Mouse (Mus musculus): ENCODE measurements around the gene Ehbp1l1.

Gene Ehbp1l1

DNA sequence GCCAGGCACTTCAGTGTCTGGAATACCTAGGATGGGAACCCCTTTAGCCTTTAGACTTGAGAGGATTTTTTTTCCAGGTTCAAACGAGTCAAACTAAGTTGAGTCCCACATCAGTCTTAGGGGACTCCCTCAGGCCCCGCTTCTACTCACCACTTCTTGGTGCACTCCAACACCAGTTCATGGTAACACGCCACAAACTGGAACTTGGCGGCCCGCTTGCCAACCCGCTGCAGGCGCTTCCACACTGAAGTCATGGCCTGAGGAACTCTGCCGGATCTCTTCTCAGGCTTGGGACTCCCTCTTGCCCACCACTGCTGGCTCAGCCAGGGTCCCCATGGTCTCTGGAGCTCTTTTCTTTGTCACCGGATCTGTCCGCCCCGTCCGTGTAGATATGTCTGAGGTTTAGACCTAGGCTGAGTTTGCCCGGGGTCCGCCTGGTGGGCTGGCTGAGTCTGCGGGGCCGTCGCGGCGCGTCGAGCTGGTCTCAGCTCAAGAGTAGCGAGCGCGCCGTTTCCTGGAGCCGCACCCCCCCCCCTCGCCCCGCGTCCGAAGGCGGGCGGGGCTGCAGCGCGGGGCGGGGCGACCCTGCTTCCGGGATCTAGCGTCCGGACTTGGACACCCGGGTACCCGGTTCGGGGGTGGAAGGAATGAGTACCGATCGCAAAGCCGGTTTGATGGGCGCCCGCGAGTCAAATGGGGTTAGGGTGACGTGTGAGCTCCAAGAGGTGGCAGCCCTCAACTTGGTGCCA, at the start of gene Ehbp1l1:
Gene Ehbp1l1 (minus strand): TSS at position 551 of the 749 bp plus-strand sequence.
- DNase-seq (ENCODE audit: low read depth, low spot score) = no peak

- DNase-seq (ENCODE audit: low read depth, low spot score) = no peak
Observed at GRCm38 (mm10) chr19:5770925-5771860, 45.1 kb upstream of the Ehbp1l1 start, which contains the start of gene Scyl1. Gene Scyl1 (minus strand): TSS chr19:5771419.

- DNase-seq (ENCODE audit: low read depth, low spot score) = no peak
Observed at GRCm38 (mm10) chr19:5770311-5770710, 44.2 kb upstream of the Ehbp1l1 start.

DNA sequence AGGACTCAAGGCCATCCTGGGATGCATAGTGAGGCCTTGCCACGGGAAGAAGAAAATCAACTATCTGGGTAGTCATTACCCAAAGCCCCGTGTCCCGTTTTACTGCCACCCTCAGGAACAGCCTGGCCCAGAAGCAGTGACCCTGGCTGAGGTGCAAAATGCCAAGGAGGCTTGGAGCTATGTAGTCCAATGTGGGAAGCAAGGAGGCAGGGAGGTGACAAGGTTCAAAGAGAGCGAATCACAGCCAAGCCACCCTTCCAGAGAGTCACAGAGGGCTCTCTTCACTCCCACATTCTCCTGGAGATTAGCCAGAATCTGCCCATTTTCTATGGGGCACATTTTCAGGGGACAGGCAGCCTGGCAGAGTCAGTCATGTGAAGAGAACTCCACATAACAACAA, 41.2 kb upstream of the Ehbp1l1 start:
- DNase-seq (ENCODE audit: low read depth, low spot score) = no peak

GRCm38 (mm10) chr19:5763163-5763562, 37.0 kb upstream of the Ehbp1l1 start:
- no peak for DNase-seq (ENCODE audit: low read depth, low spot score)

GRCm38 (mm10) chr19:5758878-5759403, 32.8 kb upstream of the Ehbp1l1 start:
- no peak for DNase-seq (ENCODE audit: low read depth, low spot score)

- no peak for DNase-seq (ENCODE audit: low read depth, low spot score)
Observed at GRCm38 (mm10) chr19:5756991-5757636, 31.0 kb upstream of the Ehbp1l1 start.

GRCm38 (mm10) chr19:5756321-5756985, 30.3 kb upstream of the Ehbp1l1 start:
- DNase-seq (ENCODE audit: low read depth, low spot score) = no peak

- DNase-seq (ENCODE audit: low read depth, low spot score) = no peak
Observed at GRCm38 (mm10) chr19:5751742-5752141, 25.6 kb upstream of the Ehbp1l1 start.

DNA sequence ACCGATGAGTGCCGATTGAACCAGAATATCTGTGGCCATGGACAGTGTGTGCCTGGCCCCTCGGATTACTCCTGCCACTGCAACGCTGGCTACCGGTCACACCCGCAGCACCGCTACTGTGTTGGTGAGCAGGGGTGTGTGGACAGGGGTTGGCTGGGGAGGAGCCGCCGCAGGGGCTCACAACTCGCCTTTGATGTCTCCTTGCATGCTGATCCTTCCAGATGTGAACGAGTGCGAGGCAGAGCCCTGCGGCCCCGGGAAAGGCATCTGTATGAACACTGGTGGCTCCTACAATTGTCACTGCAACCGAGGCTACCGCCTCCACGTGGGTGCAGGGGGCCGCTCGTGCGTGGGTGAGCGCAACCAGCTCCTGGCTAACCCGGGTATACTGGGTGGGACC, 24.8 kb upstream of the Ehbp1l1 start:
- DNase-seq (ENCODE audit: low read depth, low spot score) = no peak

DNA sequence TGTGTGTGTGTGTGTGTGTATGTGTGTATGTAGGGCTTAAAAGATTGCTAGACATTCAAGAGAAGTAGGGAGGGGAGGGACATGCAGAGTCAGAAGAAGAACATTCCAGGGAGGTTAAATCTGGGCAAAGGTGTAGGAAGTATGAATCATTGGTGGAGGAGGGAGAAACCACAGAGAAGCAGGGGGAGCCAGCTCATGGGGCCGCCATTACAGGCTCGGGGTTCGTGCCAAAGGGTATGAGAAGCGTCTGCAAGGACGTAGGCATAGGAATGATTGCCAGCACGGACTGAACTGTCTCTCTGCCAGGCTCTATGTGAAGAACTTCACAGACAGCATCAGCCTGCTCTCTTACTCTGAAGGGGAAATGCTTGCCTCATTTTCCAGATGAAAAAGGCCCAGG, 23.4 kb upstream of the Ehbp1l1 start:
- no peak for DNase-seq (ENCODE audit: low read depth, low spot score)

- DNase-seq (ENCODE audit: low read depth, low spot score) = no peak
Observed at GRCm38 (mm10) chr19:5746907-5747363, 20.8 kb upstream of the Ehbp1l1 start.

- no peak for DNase-seq (ENCODE audit: low read depth, low spot score)
Observed at GRCm38 (mm10) chr19:5745756-5746710, 19.9 kb upstream of the Ehbp1l1 start.

- DNase-seq (ENCODE audit: low read depth, low spot score) = no peak
Observed at GRCm38 (mm10) chr19:5743576-5743975, 17.5 kb upstream of the Ehbp1l1 start.

DNA sequence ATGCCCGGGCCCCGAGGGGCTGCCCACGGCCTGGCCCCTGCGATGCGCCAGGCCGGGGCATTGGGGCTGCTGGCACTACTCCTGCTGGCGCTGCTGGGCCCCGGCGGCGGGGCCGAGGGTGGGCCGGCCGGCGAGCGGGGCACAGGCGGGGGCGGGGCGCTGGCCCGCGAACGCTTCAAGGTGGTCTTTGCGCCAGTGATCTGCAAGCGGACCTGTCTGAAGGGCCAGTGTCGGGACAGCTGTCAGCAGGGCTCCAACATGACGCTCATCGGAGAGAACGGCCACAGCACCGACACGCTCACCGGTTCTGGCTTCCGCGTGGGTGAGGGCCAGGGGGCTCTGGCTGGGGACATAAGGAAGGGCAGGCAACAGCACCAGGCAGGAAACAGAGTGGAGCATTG, 16.1 kb upstream of the Ehbp1l1 start:
- no peak for DNase-seq (ENCODE audit: low read depth, low spot score)

- no peak for DNase-seq (ENCODE audit: low read depth, low spot score)
Observed at GRCm38 (mm10) chr19:5741641-5742240, 15.6 kb upstream of the Ehbp1l1 start.

DNA sequence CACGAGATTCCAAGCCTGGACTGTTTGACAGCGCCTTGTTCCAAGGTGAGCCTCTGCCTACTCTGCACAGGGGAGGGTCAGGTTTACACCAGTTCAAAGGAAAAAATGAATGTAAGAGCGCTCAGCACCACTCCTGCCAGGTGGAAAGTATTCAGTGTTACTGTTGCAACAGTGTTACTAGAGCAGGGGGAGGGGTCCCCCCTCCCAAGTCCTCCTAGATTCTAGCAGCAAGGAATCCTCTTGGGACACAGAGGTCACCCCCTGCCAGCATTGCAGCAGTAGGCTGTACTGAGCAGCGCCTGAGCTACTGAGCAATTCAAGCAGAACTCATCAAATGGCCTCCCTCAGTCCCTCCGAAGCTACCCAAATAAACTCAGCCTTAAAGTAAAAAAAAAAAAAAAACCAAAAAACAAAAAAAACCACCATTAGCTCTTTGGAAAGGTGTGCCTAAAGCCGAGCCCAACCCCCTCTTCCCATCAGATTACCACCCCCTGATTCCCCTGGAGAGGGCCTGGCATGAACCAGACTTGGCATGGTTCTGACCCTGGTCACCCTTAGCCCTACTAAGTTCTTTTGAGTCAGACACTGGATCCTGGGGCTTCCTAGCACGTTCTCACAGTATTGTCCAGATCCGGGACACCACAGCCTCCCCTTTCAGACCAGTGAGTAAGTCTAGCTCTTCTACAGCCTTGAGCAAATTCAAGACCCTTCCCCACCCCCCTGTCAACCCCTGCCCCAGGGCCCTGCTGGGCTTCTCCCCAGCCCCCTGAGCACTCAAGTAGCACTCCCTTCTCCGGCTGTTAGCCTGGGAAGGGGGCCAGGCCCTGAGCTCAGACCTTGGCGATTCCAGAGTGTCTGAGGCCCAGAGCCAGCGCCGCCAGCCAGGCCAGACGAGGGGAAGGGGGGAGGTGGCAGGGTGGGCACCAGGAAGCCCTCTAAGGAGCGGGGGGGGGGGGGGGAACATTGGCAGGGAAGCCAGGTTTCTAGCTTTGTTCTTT, 14.5 kb upstream of the Ehbp1l1 start, which contains the start of gene Ltbp3:
Gene Ltbp3 (plus strand): TSS at position 585 of the 998 bp plus-strand sequence.
- DNase-seq (ENCODE audit: low read depth, low spot score) = no peak

DNA sequence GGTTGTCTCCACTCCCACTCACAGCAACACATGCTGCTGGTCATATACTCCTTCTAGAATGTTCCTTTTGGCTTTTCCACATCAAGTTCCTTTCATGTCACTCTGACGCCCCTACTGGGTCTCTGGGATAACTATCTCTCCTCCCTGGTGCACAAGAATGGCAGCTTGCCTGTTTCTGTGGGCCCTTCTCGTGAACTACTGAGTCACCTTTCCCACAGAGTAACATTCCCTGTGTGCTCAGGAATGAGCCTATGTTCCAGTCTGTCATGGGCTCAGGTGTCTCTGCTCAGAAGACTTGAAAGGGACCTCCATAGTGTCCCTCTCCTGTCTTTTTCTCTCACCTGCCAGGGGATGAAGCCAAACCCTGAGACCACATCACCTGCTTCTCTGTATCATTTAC, 13.3 kb upstream of the Ehbp1l1 start:
- DNase-seq (ENCODE audit: low read depth, low spot score) = no peak

Measured in WW6 (cell line).